Mouse (Mus musculus) forebrain, embryonic 12.5 days (tissue): ENCODE results near the gene Helz. TPM values are rescaled to one million over a fixed set of nuclear protein-coding genes. Genes with fewer than 3 reads are reported as not detected.
A peak's percentile ranks its signal among the peaks of the same experiment; 100 is the strongest.

ENCODE experiments used
- ATAC-seq: fragments of 200-750 bp; cut with Nextera tagmentation; 2 replicates; pipeline ENCODE4 v1.8.0; 2017; ENCODE audit warnings: moderate TSS enrichment; ENCODE audit not compliant: low FRiP score
- H3K27ac ChIP-seq: fragments of 300-500 bp; sonication (generic); 2 replicates; pipeline ENCODE4 v1.5.1; 2016; ENCODE audit warnings: mild to moderate bottlenecking
- H3K27me3 ChIP-seq: fragments of 300-500 bp; sonication (generic); 2 replicates; pipeline ENCODE4 v1.6.1; 2016; ENCODE audit warnings: mild to moderate bottlenecking
- H3K36me3 ChIP-seq: fragments of 300-500 bp; sonication (generic); replicated peaks from 2 replicates; pipeline ENCODE4 v1.6.1; 2016; ENCODE audit warnings: mild to moderate bottlenecking
- H3K4me1 ChIP-seq: fragments of 300-500 bp; sonication (generic); 2 replicates; pipeline ENCODE4 v1.6.1; 2016
- H3K4me2 ChIP-seq: fragments of 300-500 bp; sonication (generic); 2 replicates; pipeline ENCODE4 v1.6.1; 2016; ENCODE audit warnings: mild to moderate bottlenecking, moderate library complexity
- H3K4me3 ChIP-seq: fragments of 300-500 bp; sonication (generic); replicated peaks from 2 replicates; pipeline ENCODE4 v1.5.1; 2016; ENCODE audit warnings: mild to moderate bottlenecking
- H3K9ac ChIP-seq: fragments of 300-500 bp; sonication (generic); 2 replicates; pipeline ENCODE4 v1.6.1; 2016; ENCODE audit warnings: mild to moderate bottlenecking
- H3K9me3 ChIP-seq: fragments of 300-500 bp; sonication (generic); 2 replicates; pipeline ENCODE4 v1.6.1; 2016
- WGBS: fragments of 180-500 bp; shearing (Covaris S2); methylation state at CpG from one replicate; pipeline ENCODE4 v1.1.7; 2016; 5-methylcytosine and 5-hydroxymethylcytosine counted together
- polyA plus RNA-seq: library from polyadenylated mRNA; unstranded; fragments of >200 nt; fragmentation: Nextera tagmentation; extraction: Ambion mirVana; gene quantifications from 2 replicates; pipeline ENCODE4 v1.2.1, GENCODE M21; 2016

The Helz gene
- polyA plus RNA-seq, 1 experiment from 2014 or later, result 21.1 TPM

DNA sequence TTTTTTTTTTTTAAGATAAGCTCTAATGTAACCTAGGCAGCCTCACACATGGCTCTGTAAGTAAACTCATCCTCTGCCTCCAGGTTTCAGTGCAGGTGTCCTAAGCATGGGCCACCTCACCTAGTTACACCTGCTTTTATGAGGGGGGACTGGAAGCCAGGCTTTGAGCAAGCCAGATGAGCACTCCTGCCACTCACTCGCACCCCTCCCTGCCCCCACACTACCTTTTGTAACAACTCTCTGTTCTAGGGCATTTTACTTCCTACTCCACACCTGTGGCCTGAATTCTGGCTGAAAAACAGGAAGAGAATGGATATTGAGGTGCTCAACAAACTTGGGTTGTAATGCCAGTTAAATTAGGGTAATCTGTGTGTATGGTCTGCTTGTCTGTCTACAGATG lies 22.8 kb upstream of the Helz start:
- 92% methylated on average over 1 of the region's 1 CpGs for WGBS
- H3K27ac ChIP-seq, result no peak overlapping the region
- H3K36me3 ChIP-seq, result no peaks in the 10 kb centered on the region
- H3K4me2 ChIP-seq, result no peak overlapping the region
- no peak overlapping the region for H3K9ac ChIP-seq
- H3K9me3 ChIP-seq, result no peaks in the 10 kb centered on the region
- no peak for ATAC-seq
- no peak overlapping the region for H3K4me3 ChIP-seq
- H3K27me3 ChIP-seq, result no peaks in the 10 kb centered on the region
- no peaks in the 10 kb centered on the region for H3K4me1 ChIP-seq

DNA sequence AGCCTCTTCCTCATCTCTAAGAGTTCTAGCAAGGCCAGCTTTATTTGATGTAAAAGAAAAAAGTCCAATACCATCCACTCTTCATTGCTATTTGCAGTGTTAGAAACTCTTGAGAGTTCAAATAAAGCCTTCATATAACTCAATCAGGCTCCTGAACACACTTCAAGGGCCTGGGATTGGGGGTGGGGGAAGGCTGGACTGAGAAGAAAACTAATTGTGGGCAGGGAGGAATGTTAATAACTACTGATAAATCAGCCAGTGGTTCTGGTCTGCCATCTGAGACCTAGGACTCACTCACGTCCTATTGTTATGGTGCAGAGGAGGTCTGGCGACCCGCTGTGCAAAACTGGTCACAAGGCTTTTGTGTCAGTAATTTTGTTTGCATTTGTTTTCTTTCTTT lies 20.1 kb upstream of the Helz start:
- Histone ChIP-seq H3K4me2 (no peak overlapping the region), H3K27ac (no peak overlapping the region), H3K9ac (no peak overlapping the region), H3K4me3 (no peak overlapping the region), H3K36me3 (no peaks in the 10 kb centered on the region), H3K9me3 (no peaks in the 10 kb centered on the region), H3K4me1 (no peaks in the 10 kb centered on the region), H3K27me3 (no peaks in the 10 kb centered on the region)
- 11% methylated on average over 3 of the region's 3 CpGs for WGBS
- no peak for ATAC-seq

DNA sequence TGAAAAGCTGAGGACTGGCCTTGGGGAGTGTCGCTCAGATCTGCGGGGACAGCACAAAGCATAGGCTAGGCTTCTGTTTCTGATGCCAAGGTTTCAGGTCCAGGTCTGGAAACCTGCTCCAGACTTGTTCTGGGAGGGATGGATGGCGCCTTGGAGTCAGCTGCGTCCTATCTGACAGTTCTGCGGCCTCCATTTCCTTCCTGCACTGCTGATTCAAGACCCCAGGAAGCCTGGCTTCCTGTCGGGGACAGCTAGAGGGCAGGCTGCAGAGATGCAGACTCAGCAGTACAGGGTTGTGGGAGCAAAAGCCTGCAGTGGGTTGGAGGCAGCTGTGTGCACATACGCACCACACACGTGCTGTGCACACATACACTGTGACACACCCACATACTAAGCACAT lies 18.4 kb upstream of the Helz start:
- no peak overlapping the region for H3K4me2 ChIP-seq
- H3K27ac ChIP-seq, result no peak overlapping the region
- H3K4me1 ChIP-seq, result no peaks in the 10 kb centered on the region
- no peak overlapping the region for H3K4me3 ChIP-seq
- no peaks in the 10 kb centered on the region for H3K27me3 ChIP-seq
- no peaks in the 10 kb centered on the region for H3K9me3 ChIP-seq
- 52% methylated on average over 8 of the region's 8 CpGs for WGBS
- no peaks in the 10 kb centered on the region for H3K36me3 ChIP-seq
- no peak overlapping the region for H3K9ac ChIP-seq
- ATAC-seq, result no peak

- Histone ChIP-seq H3K4me3 (no peak overlapping the region), H3K9ac (no peak overlapping the region), H3K36me3 (no peaks in the 10 kb centered on the region), H3K27me3 (no peaks in the 10 kb centered on the region), H3K27ac (no peak overlapping the region), H3K4me1 (no peaks in the 10 kb centered on the region), H3K9me3 (no peaks in the 10 kb centered on the region), H3K4me2 (no peak overlapping the region)
- 64% methylated on average over 4 of the region's 4 CpGs for WGBS
- no peak for ATAC-seq
Observed at GRCm38 (mm10) chr11:107531445-107531844, 16.3 kb upstream of the Helz start.

GRCm38 (mm10) chr11:107532271-107532670 lies 15.5 kb upstream of the Helz start:
- WGBS, result 51% methylated on average over 5 of the region's 5 CpGs
- Histone ChIP-seq H3K4me1 (no peaks in the 10 kb centered on the region), H3K9me3 (no peaks in the 10 kb centered on the region), H3K27me3 (no peaks in the 10 kb centered on the region), H3K36me3 (no peaks in the 10 kb centered on the region), H3K9ac (no peak overlapping the region), H3K4me3 (no peak overlapping the region), H3K27ac (no peak overlapping the region), H3K4me2 (no peak overlapping the region)
- ATAC-seq, result no peak

DNA sequence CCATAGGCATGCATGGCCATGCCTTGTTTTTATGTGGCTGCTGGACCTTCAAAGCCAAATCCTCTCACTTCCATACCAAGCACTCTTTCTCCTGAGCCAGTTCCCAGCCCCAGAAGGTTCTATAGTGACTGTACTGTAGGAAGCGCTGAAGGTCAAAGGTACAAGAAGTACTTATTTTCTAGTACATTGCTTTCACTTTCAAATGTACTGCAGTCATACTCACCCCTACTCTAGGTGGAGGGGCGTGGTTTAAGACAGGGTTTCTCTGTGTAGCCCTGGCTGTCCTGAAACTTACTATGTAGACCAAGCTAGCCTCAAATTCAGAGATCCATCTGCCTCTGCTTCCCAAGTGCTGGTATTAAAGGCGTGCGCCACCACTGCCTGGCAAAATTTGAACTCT lies 8.7 kb upstream of the Helz start:
- Histone ChIP-seq H3K9ac (no peak overlapping the region), H3K4me1 (no peaks in the 10 kb centered on the region), H3K9me3 (no peaks in the 10 kb centered on the region), H3K27ac (no peak overlapping the region), H3K4me2 (no peak overlapping the region), H3K36me3 (no peaks in the 10 kb centered on the region), H3K27me3 (no peaks in the 10 kb centered on the region), H3K4me3 (no peak overlapping the region)
- no peak for ATAC-seq
- 88% methylated on average over 4 of the region's 4 CpGs for WGBS

GRCm38 (mm10) chr11:107540339-107540738 lies 7.4 kb upstream of the Helz start:
- 38% methylated on average over 1 of the region's 1 CpGs for WGBS
- no peak for ATAC-seq

DNA sequence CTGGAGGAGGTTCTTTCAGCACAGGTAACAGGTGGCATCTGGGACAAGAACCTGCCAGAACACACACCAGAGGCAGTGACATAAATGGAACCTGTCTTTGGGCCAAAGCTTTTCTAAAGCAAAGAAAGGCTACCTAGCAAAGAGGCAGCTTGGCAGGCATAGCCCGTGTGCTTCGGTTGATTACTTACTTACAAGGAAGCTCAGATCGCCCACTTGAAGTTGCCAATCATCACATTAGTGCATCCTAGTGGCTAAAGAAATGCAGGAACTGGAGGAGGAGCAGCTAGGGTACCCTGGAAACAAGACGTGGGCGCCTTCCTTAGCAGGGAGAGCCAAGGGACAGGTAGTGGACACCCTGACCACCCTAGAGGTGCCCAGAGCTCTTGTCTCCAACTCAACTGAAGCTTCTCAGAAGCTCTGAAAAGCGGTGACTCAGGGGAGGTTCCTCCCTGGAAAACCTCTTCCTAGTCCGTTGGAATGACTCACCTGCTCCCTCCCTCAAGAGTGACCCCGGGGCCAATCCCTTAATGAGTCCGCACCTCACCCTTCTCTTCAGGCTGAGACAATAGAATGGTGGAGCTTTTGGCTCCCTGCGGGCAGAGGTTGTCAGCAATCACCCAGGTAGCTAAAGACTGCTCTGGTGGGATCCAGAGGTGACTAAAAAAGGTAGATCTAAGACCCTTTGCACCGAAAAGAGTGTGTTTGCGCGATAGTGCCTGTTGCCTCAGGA lies 1.8 kb upstream of the Helz start:
- Histone ChIP-seq H3K9ac (no peak overlapping the region), H3K4me3 (peak overlapping the region; percentile 97), H3K27me3 (peaks cover 10% of the 10 kb centered on the region; the same call in 1 of the 2 replicates), H3K27ac (no peak overlapping the region), H3K4me2 (peak overlapping the region; percentile 100), H3K36me3 (peaks cover 9% of the 10 kb centered on the region), H3K4me1 (peaks cover 20% of the 10 kb centered on the region), H3K9me3 (no peaks in the 10 kb centered on the region)
- no peak for ATAC-seq
- 18% methylated on average over 13 of the region's 13 CpGs for WGBS

More at GRCm38 (mm10) chr11:107540339-107540738, 7.4 kb upstream of the Helz start:
- H3K9me3 ChIP-seq, result no peaks in the 10 kb centered on the region
- no peak overlapping the region for H3K9ac ChIP-seq
- H3K27me3 ChIP-seq, result peaks cover 1% of the 10 kb centered on the region; the same call in 1 of the 2 replicates
- H3K27ac ChIP-seq, result no peak overlapping the region
- H3K36me3 ChIP-seq, result no peaks in the 10 kb centered on the region
- H3K4me2 ChIP-seq, result no peak overlapping the region
- H3K4me1 ChIP-seq, result no peaks in the 10 kb centered on the region
- H3K4me3 ChIP-seq, result no peak overlapping the region

- Histone ChIP-seq H3K9ac (peak overlapping the region; percentile 82), H3K9me3 (no peaks in the 10 kb centered on the region), H3K4me2 (peak overlapping the region; percentile 100), H3K27ac (no peak overlapping the region; the same call in 1 of the 2 replicates), H3K4me1 (peaks cover 20% of the 10 kb centered on the region), H3K4me3 (peak overlapping the region; percentile 97), H3K27me3 (peaks cover 10% of the 10 kb centered on the region; the same call in 1 of the 2 replicates), H3K36me3 (peaks cover 15% of the 10 kb centered on the region)
- ATAC-seq, result peak; percentile 54
- WGBS, result under 1% methylated on average over 34 of the region's 37 CpGs
Observed at GRCm38 (mm10) chr11:107546667-107547301, 946 bp upstream of the Helz start.

DNA sequence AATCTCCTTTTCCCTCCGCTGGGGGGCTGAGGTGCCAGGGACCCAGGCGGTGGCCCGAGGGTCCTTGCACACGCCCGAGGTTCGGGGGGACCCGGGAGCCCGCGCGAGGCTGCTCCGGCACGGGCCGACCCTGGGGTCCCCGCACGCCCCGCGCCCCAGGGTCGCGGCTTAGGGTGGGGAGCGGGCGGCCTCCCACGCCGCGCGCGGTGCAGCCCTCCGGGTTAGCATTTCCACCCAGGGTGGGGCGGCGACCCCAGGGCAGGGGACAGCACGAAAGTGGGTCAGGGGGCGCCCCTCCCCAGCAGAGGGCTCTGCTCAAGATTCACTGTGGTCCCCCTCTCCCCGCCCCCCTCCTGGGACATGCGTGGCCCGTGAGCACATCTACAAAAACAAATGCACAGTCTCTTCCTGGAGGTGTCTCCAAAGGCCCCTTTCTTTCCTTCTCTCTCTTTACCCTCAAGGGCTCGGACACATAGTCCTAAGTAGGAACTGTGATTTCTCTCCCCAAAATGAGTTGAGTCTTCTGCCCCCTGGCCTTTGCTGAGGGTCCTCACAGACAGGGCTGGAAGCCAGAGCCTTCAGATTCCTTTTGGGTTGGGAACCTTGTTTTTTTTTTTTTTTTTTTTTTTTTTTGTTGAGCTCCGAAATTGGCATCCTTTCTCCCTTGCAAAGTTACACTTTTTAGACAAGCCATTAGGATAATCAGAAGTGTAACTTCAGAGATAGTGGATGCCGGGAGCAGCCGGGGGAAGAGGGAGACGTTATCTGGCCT lies 660 bp downstream of the Helz start:
- Histone ChIP-seq H3K27ac (peak overlapping the region; percentile 73), H3K9ac (peak overlapping the region; percentile 82), H3K4me1 (peaks cover 20% of the 10 kb centered on the region), H3K4me3 (peak overlapping the region; percentile 97), H3K36me3 (peaks cover 19% of the 10 kb centered on the region), H3K4me2 (peak overlapping the region; percentile 100), H3K27me3 (peaks cover 10% of the 10 kb centered on the region; the same call in 1 of the 2 replicates), H3K9me3 (no peaks in the 10 kb centered on the region)
- WGBS, result 7% methylated on average over 39 of the region's 39 CpGs
- peak; percentile 57 for ATAC-seq

DNA sequence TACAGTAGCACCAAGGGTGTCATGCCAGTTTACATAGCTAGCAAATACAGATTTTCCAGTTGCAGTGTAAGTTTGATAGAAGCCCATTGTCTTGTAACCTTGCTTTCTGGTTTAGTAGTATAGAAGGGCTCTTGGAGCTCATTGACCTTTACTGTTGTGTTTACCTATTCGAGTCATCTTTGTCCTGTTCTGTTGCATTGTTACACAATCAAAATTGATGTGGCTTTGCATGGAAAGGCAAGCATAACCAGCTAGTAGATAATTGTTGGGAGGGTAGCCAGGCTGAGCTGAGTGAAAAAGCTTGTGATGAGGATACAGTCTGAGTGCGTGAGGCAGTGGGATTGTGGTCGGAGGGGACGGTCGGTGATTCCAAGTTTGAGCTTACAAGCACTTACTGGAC lies 12.1 kb downstream of the Helz start:
- ATAC-seq, result no peak
- H3K27ac ChIP-seq, result no peak overlapping the region
- no peak overlapping the region for H3K9ac ChIP-seq
- H3K4me3 ChIP-seq, result no peak overlapping the region
- no peak overlapping the region for H3K4me2 ChIP-seq
- no peaks in the 10 kb centered on the region for H3K9me3 ChIP-seq
- peaks cover 40% of the 10 kb centered on the region for H3K36me3 ChIP-seq
- WGBS, result 98% methylated on average over 5 of the region's 5 CpGs
- no peaks in the 10 kb centered on the region for H3K27me3 ChIP-seq
- no peaks in the 10 kb centered on the region for H3K4me1 ChIP-seq

- no peak for ATAC-seq
- H3K36me3 ChIP-seq, result peaks cover 21% of the 10 kb centered on the region; the same call in 1 of the 2 replicates
- no peak overlapping the region for H3K27ac ChIP-seq
- no peaks in the 10 kb centered on the region for H3K4me1 ChIP-seq
- H3K4me3 ChIP-seq, result no peak overlapping the region
- no peak overlapping the region for H3K9ac ChIP-seq
- no peaks in the 10 kb centered on the region for H3K27me3 ChIP-seq
- 92% methylated on average over 3 of the region's 3 CpGs for WGBS
- no peaks in the 10 kb centered on the region for H3K9me3 ChIP-seq
- no peak overlapping the region for H3K4me2 ChIP-seq
Observed at GRCm38 (mm10) chr11:107567431-107567830, 19.7 kb downstream of the Helz start.
